Mouse (Mus musculus) gastrocnemius, adult 8-10 months (tissue): ENCODE data around the gene Slc26a10. TPM values are rescaled to one million over a fixed set of nuclear protein-coding genes. Genes with fewer than 3 reads are reported as not detected.
"Not testable (repeated sequence)": the region's sequence is repeated elsewhere in the genome, so short reads cannot be mapped to it uniquely, and the experiment has no call there.

Experiments
- DNase-seq, 2 experiments: peaks; one replicate each; pipeline ENCODE4 v3.0.0; 2022; ENCODE audit warnings: low spot score in 2 of 2
- total RNA-seq, 4 experiments: library from RNA; stranded (reverse); gene quantifications; 2 replicates each; pipeline ENCODE4 v1.2.4; 2022

The Slc26a10 gene
- total RNA-seq, 4 experiments from 2014 or later, result 1.8 to 4.1 (median 2.7) TPM

DNA sequence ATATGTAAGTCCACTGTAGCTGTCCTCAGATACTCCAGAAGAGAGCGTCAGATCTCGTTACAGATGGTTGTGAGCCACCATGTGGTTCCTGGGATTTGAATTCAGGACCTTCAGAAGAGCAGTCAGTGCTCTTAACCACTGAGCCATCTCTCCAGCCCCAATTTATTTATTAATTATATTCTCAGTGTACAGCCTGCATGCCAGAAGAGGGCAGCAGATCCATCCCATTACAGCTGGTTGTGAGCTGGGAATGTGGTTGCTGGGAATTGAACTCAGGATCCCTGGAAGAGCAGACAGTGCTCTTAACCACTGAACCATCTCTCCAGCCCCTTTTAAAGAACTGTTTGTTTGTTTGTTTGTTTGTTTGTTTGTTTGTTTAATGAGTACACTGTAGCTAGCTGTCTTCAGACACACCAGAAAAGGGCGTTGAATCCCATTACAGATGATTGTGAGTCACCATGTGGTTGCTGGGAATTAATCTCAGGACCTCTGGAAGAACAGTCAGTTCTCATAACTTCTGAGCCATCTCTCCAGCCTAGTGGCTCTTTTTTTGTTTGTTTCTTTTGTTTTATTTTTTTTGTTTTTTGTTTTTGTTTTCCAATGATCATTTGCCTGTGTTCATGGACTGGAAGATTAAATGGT, 45.9 kb downstream of the Slc26a10 start:
- DNase-seq, result not testable (repeated sequence)

DNA sequence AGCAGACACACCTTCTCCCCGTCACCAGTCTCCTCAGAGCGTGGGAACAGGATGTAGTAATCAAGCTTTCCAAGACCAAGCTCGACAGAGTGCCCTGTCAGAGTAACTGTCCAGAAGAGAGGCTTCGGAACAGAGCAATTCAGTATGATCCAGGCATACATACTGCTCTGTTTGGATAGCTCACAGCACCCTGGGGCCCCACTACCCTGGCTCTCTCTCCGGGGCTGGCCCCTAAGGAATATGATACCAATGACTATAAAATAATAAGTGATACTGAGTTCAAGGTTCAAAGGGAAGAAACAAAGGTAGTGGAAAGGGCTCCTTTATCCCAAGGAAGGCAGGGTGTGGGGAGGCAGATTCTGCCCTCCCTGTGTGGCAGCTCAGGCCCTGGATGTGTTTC, 48.0 kb downstream of the Slc26a10 start:
- no peak for DNase-seq

- no peak for DNase-seq
Observed at GRCm38 (mm10) chr10:127129431-127129830, 51.0 kb downstream of the Slc26a10 start.

- no peak for DNase-seq
Observed at GRCm38 (mm10) chr10:127127711-127128279, 52.6 kb downstream of the Slc26a10 start.

DNA sequence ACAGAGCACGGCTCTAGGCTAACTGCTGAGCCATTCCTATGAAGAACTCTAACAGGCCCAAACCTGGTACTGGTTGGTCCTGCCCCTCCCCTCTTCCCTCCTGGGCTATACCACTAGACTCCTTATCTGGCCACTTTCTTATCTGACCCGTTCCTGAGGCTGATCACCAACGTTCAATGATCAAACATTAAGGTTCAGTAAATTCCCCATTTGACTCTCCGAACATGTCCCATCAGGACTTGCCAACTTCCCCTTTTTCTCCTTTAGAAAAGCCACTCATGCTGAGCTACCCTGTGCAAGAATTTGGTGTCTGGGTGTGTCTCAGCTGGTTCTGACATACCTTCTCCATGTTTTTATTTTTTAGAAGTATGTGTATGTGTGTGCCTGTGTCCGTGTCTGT, 53.9 kb downstream of the Slc26a10 start:
- DNase-seq, result no peak

- DNase-seq, result no peak
Observed at GRCm38 (mm10) chr10:127125210-127126001, 55.0 kb downstream of the Slc26a10 start.

DNA sequence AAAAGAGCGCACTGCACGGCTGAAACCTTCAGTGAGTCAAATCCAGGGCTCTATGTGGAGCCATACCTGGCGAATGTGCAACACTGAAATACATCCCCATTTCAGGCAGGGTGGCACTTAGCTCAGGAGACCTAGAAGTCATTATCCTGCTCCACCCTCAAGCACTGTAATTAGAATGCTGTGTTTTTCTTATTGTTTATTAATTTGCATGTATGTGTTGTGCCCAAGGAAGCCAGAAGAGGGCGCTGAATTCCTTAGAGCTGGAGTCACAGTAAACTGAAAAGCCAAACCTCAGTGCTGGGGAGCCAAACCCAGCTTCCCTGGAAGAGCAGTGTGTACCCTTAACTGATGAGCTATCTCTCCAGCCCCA, 57.0 kb downstream of the Slc26a10 start:
- peak in 1 of 2 experiments; percentile 22 for DNase-seq

GRCm38 (mm10) chr10:127122784-127123435, 57.5 kb downstream of the Slc26a10 start:
- DNase-seq, result no peak

GRCm38 (mm10) chr10:127122018-127122417, 58.4 kb downstream of the Slc26a10 start:
- no peak for DNase-seq

Other genes starting within 250 kb of the Slc26a10 start
- gene Ctdsp2, start 201.9 kb downstream of the Slc26a10 start, total RNA-seq, result 100 to 1,000 TPM; 103 to 118 (median 106) TPM
- gene Avil, start 179.9 kb downstream of the Slc26a10 start, total RNA-seq, result 1 to 10 TPM; 2.3 to 5.7 (median 3.6) TPM
- 10 to 100 TPM; 19.5 to 24.0 (median 21.7) TPM for gene Tsfm, start 149.8 kb downstream of the Slc26a10 start, total RNA-seq
- gene Mettl1, start 139.2 kb downstream of the Slc26a10 start, total RNA-seq, result 10 to 100 TPM in 1 of 4 experiments, 1 to 10 TPM in 3; 8.6 to 12.4 (median 9.6) TPM
- gene Eef1akmt3, start 139.1 kb downstream of the Slc26a10 start, total RNA-seq, result not detected
- not detected for gene Cyp27b1, start 132.4 kb downstream of the Slc26a10 start, total RNA-seq
- 1 to 10 TPM in 1 of 4 experiments, under 1 TPM in 3; 0.17 to 1.3 (median 0.76) TPM for gene March9, start 120.5 kb downstream of the Slc26a10 start, total RNA-seq
- gene Cdk4, start 117.1 kb downstream of the Slc26a10 start, total RNA-seq, result 10 to 100 TPM; 41.3 to 46.4 (median 43.8) TPM
- gene Tspan31, start 110.4 kb downstream of the Slc26a10 start, total RNA-seq, result 10 to 100 TPM; 21.0 to 24.9 (median 21.5) TPM
- gene Agap2, start 105.4 kb downstream of the Slc26a10 start, total RNA-seq, result 1 to 10 TPM in 2 of 4 experiments, under 1 TPM in 2; 0.60 to 1.7 (median 1.0) TPM
- 10 to 100 TPM in 2 of 4 experiments, 1 to 10 TPM in 2; 7.4 to 13.9 (median 10.8) TPM for gene Os9, start 59.5 kb downstream of the Slc26a10 start, total RNA-seq
- gene B4galnt1, start 15.4 kb downstream of the Slc26a10 start, total RNA-seq, result under 1 TPM; 0.29 to 0.70 (median 0.38) TPM
- 10 to 100 TPM in 1 of 4 experiments, 1 to 10 TPM in 3; 7.1 to 12.1 (median 9.0) TPM for gene Arhgef25, start 9.4 kb upstream of the Slc26a10 start, total RNA-seq
- 10 to 100 TPM; 22.1 to 27.1 (median 23.2) TPM for gene Dtx3, start 15.1 kb upstream of the Slc26a10 start, total RNA-seq
- gene Pip4k2c, start 30.9 kb upstream of the Slc26a10 start, total RNA-seq, result 1 to 10 TPM; 7.6 to 8.8 (median 8.4) TPM
- under 1 TPM; 0.22 to 0.36 (median 0.29) TPM for gene Kif5a, start 82.7 kb upstream of the Slc26a10 start, total RNA-seq
- gene Dctn2, start 85.7 kb upstream of the Slc26a10 start, total RNA-seq, result 100 to 1,000 TPM in 2 of 4 experiments, 10 to 100 TPM in 2; 89.1 to 101 (median 99.3) TPM
- 10 to 100 TPM; 16.0 to 20.8 (median 17.4) TPM for gene Mbd6, start 108.4 kb upstream of the Slc26a10 start, total RNA-seq
- gene Mars, start 131.1 kb upstream of the Slc26a10 start, total RNA-seq, result 10 to 100 TPM; 59.2 to 76.6 (median 66.0) TPM
- 1 to 10 TPM in 1 of 4 experiments, under 1 TPM in 3; 0.39 to 1.2 (median 0.57) TPM for gene Arhgap9, start 141.3 kb upstream of the Slc26a10 start, total RNA-seq
- gene Gli1, start 161.3 kb upstream of the Slc26a10 start, total RNA-seq, result under 1 TPM; 0.48 to 0.99 (median 0.78) TPM
- not detected for gene Inhbe, start 173.8 kb upstream of the Slc26a10 start, total RNA-seq
- not detected for gene Inhbc, start 189.8 kb upstream of the Slc26a10 start, total RNA-seq
- gene R3hdm2, start 199.7 kb upstream of the Slc26a10 start, total RNA-seq, result 100 to 1,000 TPM; 130 to 135 (median 131) TPM